Mouse (Mus musculus): ENCODE results near the gene Gm49405. TPM values are rescaled to one million over a fixed set of nuclear protein-coding genes. Genes with fewer than 3 reads are reported as not detected.
"Not testable (repeated sequence)": the region's sequence is repeated elsewhere in the genome, so short reads cannot be mapped to it uniquely, and the experiment has no call there.

The Gm49405 gene
- polyA plus RNA-seq, 1 experiment from 2014 or later = 5.5 TPM

DNA sequence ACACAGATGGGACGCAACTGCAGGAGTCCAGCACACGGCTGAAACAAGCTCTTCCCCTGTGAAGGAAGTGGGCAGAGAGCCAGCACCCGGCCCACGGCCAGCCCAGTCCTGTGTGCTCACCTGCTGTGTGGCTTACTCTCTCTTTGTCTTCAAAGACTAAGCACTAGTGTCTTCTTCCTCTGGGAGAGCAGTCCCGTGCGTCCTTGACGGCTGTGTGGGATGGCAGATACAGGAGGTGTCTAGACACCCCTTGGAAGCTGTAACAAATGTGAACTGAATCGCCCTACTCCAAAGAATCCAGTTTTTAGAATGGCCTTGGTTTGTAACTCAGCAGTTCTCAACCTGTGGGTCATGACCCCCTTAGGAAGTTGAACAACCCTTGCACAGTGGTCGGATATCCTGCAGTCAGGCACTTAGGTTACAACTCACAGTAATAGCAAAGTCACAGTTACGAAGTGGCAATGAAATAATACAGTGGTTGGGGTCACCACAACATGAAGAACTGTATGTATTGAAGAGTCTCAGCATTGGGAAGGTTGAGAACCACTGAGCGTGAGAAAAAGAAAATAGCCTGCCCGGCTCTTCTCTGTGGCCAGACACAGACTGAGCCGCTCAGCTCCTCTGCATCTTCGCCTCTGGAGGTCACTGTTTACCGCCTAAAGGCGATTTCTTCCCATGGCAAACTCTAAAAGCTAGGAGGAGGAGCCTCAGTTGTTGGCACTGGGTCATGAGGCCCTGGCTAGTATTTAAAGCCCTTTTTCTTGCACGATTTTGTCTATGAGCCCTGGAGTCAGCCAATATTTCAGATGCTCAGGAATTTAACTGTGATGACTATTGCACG lies 18.5 kb downstream of the Gm49405 start:
- Histone ChIP-seq H3K9ac (replicated peaks) (no peak overlapping the region), H3K9me3 (no peaks in the 10 kb centered on the region), H3K27me3 (no peaks in the 10 kb centered on the region; the same call in 1 of the 2 replicates), H3K4me1 (replicated peaks) (peaks cover 7% of the 10 kb centered on the region; the same call in 1 of the 2 replicates), H3K4me3 (replicated peaks) (no peak overlapping the region), H3K4me2 (replicated peaks) (no peak overlapping the region), H3K36me3 (no peaks in the 10 kb centered on the region), H3K27ac (no peak overlapping the region)
- peak; percentile 77 for ATAC-seq
- WGBS = 34% methylated on average over 18 of the region's 18 CpGs

DNA sequence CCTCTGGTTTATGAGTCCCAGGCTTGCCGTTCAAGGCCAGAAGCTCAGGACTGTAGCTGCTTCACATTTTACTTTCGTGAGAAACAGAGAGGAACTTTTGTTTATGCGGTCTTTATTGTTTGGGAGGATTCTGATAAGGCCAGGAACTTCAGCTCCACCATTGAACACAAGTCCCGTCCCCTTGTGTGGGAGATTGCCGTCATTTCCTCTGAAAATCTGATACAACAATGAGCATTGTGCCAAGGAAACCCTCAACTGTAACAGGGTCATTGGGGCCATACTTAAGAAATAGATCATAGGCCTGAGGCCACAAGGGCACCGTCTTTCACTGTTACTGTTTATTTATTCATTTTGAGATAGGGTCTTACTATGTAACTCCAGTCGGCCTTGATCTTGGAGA lies 22.8 kb downstream of the Gm49405 start:
- no peak overlapping the region for H3K4me3 ChIP-seq (replicated peaks)
- H3K4me1 ChIP-seq (replicated peaks) = peaks cover 7% of the 10 kb centered on the region; the same call in 1 of the 2 replicates
- H3K9me3 ChIP-seq = no peaks in the 10 kb centered on the region
- no peak overlapping the region for H3K9ac ChIP-seq (replicated peaks)
- no peaks in the 10 kb centered on the region for H3K36me3 ChIP-seq
- ATAC-seq = no peak
- 84% methylated on average over 7 of the region's 7 CpGs for WGBS
- no peak overlapping the region for H3K27ac ChIP-seq
- H3K27me3 ChIP-seq = no peaks in the 10 kb centered on the region
- no peak overlapping the region for H3K4me2 ChIP-seq (replicated peaks)

DNA sequence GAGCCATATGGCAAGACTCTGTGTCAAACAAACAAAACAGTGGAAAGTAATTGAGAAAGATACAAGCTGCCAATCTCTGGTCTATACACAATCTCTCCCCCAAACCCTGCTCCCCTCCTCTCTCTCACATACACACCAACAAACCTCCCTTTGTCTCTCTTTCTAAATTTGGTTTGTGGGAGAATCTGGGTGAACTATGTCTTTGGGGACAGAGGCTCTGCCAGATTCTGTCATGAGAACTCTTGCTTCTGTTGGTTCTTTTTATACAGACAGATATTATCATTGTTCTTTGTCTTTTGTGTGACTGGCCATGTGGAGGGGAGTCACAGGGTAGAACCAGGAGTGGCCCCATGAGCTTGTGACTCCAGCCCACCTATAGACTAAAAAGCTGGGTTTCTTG lies 27.1 kb downstream of the Gm49405 start:
- no peaks in the 10 kb centered on the region for H3K27me3 ChIP-seq

DNA sequence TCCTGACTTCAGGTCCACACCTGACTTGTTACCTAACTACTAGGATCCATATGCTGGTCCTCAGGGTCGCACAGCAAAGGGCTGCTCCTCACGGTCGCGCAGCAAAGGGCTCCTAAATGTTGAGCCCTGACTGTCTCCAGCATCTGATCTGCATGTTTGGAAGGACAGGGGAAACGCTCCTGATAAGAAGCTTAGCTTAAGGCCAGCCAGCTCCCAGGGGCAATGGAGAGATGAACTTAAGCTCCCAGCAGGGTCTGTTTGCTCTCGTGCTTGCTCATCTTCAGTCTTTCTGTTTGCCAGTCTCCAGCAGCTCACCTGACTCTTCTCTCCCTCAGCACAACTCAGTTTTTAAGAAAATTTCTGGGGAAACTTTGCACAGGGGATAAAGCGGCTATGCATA lies 32.2 kb downstream of the Gm49405 start:
- no peak overlapping the region for H3K9ac ChIP-seq (replicated peaks)
- H3K4me1 ChIP-seq (replicated peaks) = peaks cover 11% of the 10 kb centered on the region
- H3K4me2 ChIP-seq (replicated peaks) = no peak overlapping the region
- H3K36me3 ChIP-seq = peaks cover 7% of the 10 kb centered on the region; the same call in 1 of the 2 replicates
- H3K9me3 ChIP-seq = no peaks in the 10 kb centered on the region
- ATAC-seq = no peak
- no peak overlapping the region for H3K4me3 ChIP-seq (replicated peaks)
- 45% methylated on average over 7 of the region's 7 CpGs for WGBS
- H3K27ac ChIP-seq = no peak overlapping the region
- no peaks in the 10 kb centered on the region for H3K27me3 ChIP-seq

More for the DNA sequence above, 27.1 kb downstream of the Gm49405 start:
- no peak overlapping the region for H3K27ac ChIP-seq
- H3K9me3 ChIP-seq = no peaks in the 10 kb centered on the region
- no peak for ATAC-seq
- H3K4me2 ChIP-seq (replicated peaks) = no peak overlapping the region
- H3K36me3 ChIP-seq = no peaks in the 10 kb centered on the region
- no peaks in the 10 kb centered on the region for H3K4me1 ChIP-seq (replicated peaks)
- H3K9ac ChIP-seq (replicated peaks) = no peak overlapping the region
- H3K4me3 ChIP-seq (replicated peaks) = no peak overlapping the region

DNA sequence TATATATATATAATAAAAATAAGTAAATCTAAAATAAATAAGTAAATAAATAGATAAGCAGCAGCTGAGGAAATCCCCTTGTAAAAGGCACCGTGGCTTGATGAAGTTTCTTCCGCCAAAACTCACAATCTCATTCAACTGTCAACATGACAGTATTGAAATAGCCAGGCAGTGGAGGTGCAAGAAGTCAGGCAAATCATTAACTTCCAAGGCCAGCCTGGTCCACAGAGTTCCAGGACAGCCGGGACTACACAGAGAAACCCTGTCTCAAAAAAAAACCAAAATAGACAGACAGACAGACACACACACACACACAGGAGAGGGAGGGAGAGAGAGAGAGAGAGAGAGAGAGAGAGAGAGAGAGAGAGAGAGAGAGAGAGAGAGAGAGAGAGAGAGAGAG lies 32.9 kb downstream of the Gm49405 start:
- peaks cover 17% of the 10 kb centered on the region for H3K4me1 ChIP-seq (replicated peaks)
- no peak overlapping the region for H3K4me3 ChIP-seq (replicated peaks)
- H3K27me3 ChIP-seq = no peaks in the 10 kb centered on the region
- H3K27ac ChIP-seq = no peak overlapping the region
- 88% methylated on average over 3 of the region's 3 CpGs for WGBS
- no peak for ATAC-seq
- H3K36me3 ChIP-seq = peaks cover 7% of the 10 kb centered on the region; the same call in 1 of the 2 replicates
- H3K9me3 ChIP-seq = no peaks in the 10 kb centered on the region
- no peak overlapping the region for H3K4me2 ChIP-seq (replicated peaks)
- H3K9ac ChIP-seq (replicated peaks) = no peak overlapping the region

- no peak overlapping the region for H3K9ac ChIP-seq (replicated peaks)
- no peak overlapping the region for H3K4me2 ChIP-seq (replicated peaks)
- no peak for ATAC-seq
- no peak overlapping the region for H3K4me3 ChIP-seq (replicated peaks)
- 53% methylated on average over 5 of the region's 5 CpGs for WGBS
- H3K36me3 ChIP-seq = peaks cover 7% of the 10 kb centered on the region; the same call in 1 of the 2 replicates
- H3K27ac ChIP-seq = no peak overlapping the region
- H3K9me3 ChIP-seq = no peaks in the 10 kb centered on the region
- peaks cover 18% of the 10 kb centered on the region for H3K4me1 ChIP-seq (replicated peaks)
- H3K27me3 ChIP-seq = no peaks in the 10 kb centered on the region
Measured at GRCm38 (mm10) chr19:4033742-4034141, 33.3 kb downstream of the Gm49405 start.

- no peaks in the 10 kb centered on the region for H3K9me3 ChIP-seq
- no peak overlapping the region for H3K9ac ChIP-seq (replicated peaks)
- H3K4me1 ChIP-seq (replicated peaks) = peaks cover 18% of the 10 kb centered on the region
- no peak overlapping the region for H3K27ac ChIP-seq
- no peaks in the 10 kb centered on the region for H3K27me3 ChIP-seq
- ATAC-seq = no peak
- peaks cover 7% of the 10 kb centered on the region; the same call in 1 of the 2 replicates for H3K36me3 ChIP-seq
- 74% methylated on average over 12 of the region's 12 CpGs for WGBS
- peak overlapping the region; percentile 29 for H3K4me2 ChIP-seq (replicated peaks)
- no peak overlapping the region for H3K4me3 ChIP-seq (replicated peaks)
Measured at GRCm38 (mm10) chr19:4036327-4037045, 36.1 kb downstream of the Gm49405 start.

DNA sequence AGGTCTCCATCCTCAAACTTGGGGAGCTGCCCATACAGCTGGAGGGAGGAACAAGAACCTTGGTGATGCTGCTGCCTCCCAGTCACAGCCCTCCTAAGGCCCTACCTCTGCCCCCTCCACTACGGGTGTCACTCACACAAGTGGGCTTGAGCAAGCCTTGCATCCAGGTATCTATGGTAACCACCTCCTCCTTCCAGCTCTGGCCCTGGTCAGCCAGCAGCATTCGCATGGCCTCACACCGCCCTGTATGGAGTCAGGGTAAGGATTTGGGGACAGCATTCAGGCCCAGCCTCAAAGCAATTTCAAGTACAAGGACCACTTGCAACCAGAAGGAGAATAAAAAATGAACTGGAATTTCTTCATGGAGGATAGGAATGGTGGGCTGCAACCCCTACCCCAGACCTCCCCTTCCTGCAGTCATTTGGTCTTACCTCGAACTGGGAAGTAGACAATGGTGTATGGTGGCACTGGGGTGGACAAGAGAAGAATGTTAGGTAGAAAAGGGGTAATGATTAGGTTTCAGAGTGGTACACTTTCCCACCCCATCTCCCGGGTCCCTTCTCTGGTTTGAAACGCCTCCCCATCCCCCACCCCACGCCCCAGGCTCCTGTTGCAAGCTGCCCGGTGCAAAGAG lies 36.8 kb downstream of the Gm49405 start:
- H3K9ac ChIP-seq (replicated peaks) = peak overlapping the region; percentile 74
- peak overlapping the region; percentile 67 for H3K27ac ChIP-seq
- peak overlapping the region; percentile 61 for H3K4me3 ChIP-seq (replicated peaks)
- peak; percentile 53 for ATAC-seq
- H3K27me3 ChIP-seq, H3K36me3 ChIP-seq, H3K9me3 ChIP-seq: not testable (repeated sequence)
- H3K4me2 ChIP-seq (replicated peaks) = peak overlapping the region; percentile 78
- H3K4me1 ChIP-seq (replicated peaks) = peaks cover 18% of the 10 kb centered on the region
- WGBS = 28% methylated on average over 7 of the region's 8 CpGs

DNA sequence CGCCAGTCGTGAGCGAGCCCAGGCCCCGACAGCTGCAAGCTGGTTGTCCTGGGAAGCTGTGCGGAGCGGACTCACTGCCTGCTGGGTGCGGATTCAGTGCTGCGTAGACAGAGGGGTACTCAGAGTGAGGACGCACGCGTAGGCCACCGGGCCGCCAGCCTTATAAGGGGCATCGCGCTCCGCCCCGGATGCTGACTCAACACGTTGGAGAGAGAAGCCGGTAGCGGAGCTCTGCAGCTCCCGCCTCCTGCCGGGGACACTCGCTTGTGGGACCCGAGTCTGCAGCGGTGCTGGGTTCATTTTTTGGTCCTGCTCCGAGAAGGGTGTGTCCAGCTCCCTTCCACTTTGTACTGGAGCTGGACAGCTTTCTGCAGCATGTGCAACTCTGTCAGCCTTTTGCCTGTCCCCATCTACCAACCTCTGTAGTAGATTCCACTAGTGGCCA lies 37.4 kb downstream of the Gm49405 start, which contains the start of gene Gstp1:
Gstp1 (minus strand) TSS at position 198 of the 445 bp plus-strand sequence.
- WGBS = 0% methylated on average over 26 of the region's 26 CpGs
- Histone ChIP-seq H3K4me2 (replicated peaks) (peak within 1 kb of the TSS; percentile 78), H3K9ac (replicated peaks) (peak within 1 kb of the TSS; percentile 74), H3K9me3 (no peaks in the 10 kb centered on the region), H3K27ac (peak within 1 kb of the TSS; percentile 67), H3K4me1 (replicated peaks) (peaks cover 18% of the 10 kb centered on the region), H3K36me3 (peaks cover 7% of the 10 kb centered on the region; the same call in 1 of the 2 replicates), H3K4me3 (replicated peaks) (peak within 1 kb of the TSS; percentile 61), H3K27me3 (no peaks in the 10 kb centered on the region)
- ATAC-seq = peak; percentile 91

- H3K9ac ChIP-seq (replicated peaks); H3K4me3 ChIP-seq (replicated peaks); H3K4me2 ChIP-seq (replicated peaks); H3K27ac ChIP-seq; H3K9me3 ChIP-seq; H3K36me3 ChIP-seq; ATAC-seq; H3K27me3 ChIP-seq: not testable (repeated sequence)
- H3K4me1 ChIP-seq (replicated peaks) = peaks cover 18% of the 10 kb centered on the region
- 88% methylated on average over 5 of the region's 5 CpGs for WGBS
Measured at GRCm38 (mm10) chr19:4040941-4041340, 40.5 kb downstream of the Gm49405 start.

DNA sequence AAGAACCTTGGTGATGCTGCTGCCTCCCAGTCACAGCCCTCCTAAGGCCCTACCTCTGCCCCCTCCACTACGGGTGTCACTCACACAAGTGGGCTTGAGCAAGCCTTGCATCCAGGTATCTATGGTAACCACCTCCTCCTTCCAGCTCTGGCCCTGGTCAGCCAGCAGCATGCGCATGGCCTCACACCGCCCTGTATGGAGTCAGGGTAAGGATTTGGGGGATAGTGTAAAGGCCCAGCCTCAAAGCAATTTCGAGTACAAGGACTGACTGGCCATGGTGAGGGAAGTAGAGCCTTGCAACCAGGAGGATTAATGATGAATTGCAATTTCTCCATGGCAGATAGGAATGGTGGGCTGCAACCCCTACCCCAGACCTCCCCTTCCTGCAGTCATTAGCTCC lies 41.1 kb downstream of the Gm49405 start:
- not testable (repeated sequence) for H3K4me2 ChIP-seq (replicated peaks); H3K36me3 ChIP-seq; H3K27me3 ChIP-seq; H3K27ac ChIP-seq; H3K9ac ChIP-seq (replicated peaks); H3K9me3 ChIP-seq; ATAC-seq; H3K4me3 ChIP-seq (replicated peaks)
- peaks cover 16% of the 10 kb centered on the region for H3K4me1 ChIP-seq (replicated peaks)
- WGBS = 88% methylated on average over 3 of the region's 4 CpGs

DNA sequence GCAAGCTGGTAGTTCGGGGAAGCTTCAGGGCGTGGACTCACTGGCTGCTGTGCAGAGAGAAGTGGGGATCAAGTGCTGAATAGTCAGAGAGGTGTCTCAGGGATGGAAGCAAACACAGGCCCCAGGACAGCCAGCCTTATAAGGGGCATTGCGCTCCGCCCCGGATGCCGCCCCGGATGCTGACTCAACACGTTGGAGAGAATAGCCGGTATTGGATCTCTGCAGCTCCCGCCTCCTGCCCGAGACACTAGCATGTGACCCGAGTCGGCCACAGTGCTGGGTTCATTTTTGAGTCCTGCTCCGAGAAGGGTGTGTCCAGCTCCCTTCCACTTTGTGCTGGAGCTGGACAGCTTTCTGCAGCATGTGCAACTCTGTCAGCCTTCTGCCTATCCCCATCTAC lies 41.7 kb downstream of the Gm49405 start:
- H3K9ac ChIP-seq (replicated peaks) = no peak overlapping the region
- H3K36me3 ChIP-seq = no peaks in the 10 kb centered on the region

More for the DNA sequence above, 41.7 kb downstream of the Gm49405 start:
- Histone ChIP-seq H3K27ac (no peak overlapping the region), H3K27me3 (no peaks in the 10 kb centered on the region), H3K4me3 (replicated peaks) (no peak overlapping the region), H3K4me1 (replicated peaks) (peaks cover 12% of the 10 kb centered on the region), H3K4me2 (replicated peaks) (no peak overlapping the region), H3K9me3 (no peaks in the 10 kb centered on the region)
- no peak for ATAC-seq
- 72% methylated on average over 14 of the region's 14 CpGs for WGBS
